Mouse (Mus musculus): Measurements from ENCODE around the gene Rfc4. TPM values are rescaled to one million over a fixed set of nuclear protein-coding genes. Genes with fewer than 3 reads are reported as not detected.

Gene Rfc4
- total RNA-seq, 2 experiments from 2014 or later, result 7.6 to 7.9 TPM

GRCm38 (mm10) chr16:23157013-23157412 is 29.5 kb upstream of the Rfc4 start:
- TF ChIP-seq CTCF (IDR thresholded peaks at IDR 0.05), result no peak
- DNase-seq, result no peak
- intact Hi-C loops (cut with DNase I), result no loop called here
- H3K27ac ChIP-seq, result no peak overlapping the region
- no peak overlapping the region for H3K4me3 ChIP-seq

- intact Hi-C loops (cut with DNase I), result loop anchor here (5.0 kb wide), 1 partner anchor 68 kb away; the partner anchor contains the start of gene St6gal1
- H3K4me3 ChIP-seq, result no peak overlapping the region
- no peak for DNase-seq
- no peak for TF ChIP-seq CTCF (IDR thresholded peaks at IDR 0.05)
- H3K27ac ChIP-seq, result no peak overlapping the region
Observed at GRCm38 (mm10) chr16:23154261-23154660, 26.7 kb upstream of the Rfc4 start.

GRCm38 (mm10) chr16:23151423-23151822 is 23.9 kb upstream of the Rfc4 start:
- Histone ChIP-seq H3K4me3 (no peak overlapping the region), H3K27ac (no peak overlapping the region)
- DNase-seq, result no peak
- peak; percentile 70 for TF ChIP-seq CTCF (IDR thresholded peaks at IDR 0.05)
- intact Hi-C loops (cut with DNase I), result loop anchor here (5.0 kb wide), 1 partner anchor 71 kb away; the partner anchor contains the start of gene St6gal1

- intact Hi-C loops (cut with DNase I), result no loop called here
- TF ChIP-seq CTCF (IDR thresholded peaks at IDR 0.05), result no peak
- no peak overlapping the region for H3K4me3 ChIP-seq
- DNase-seq, result no peak
- no peak overlapping the region for H3K27ac ChIP-seq
Observed at GRCm38 (mm10) chr16:23149396-23149795, 21.9 kb upstream of the Rfc4 start.

- Histone ChIP-seq H3K4me3 (no peak overlapping the region), H3K27ac (no peak overlapping the region)
- no peak for TF ChIP-seq CTCF (IDR thresholded peaks at IDR 0.05)
- intact Hi-C loops (cut with DNase I), result no loop called here
- no peak for DNase-seq
Observed at GRCm38 (mm10) chr16:23148936-23149335, 21.4 kb upstream of the Rfc4 start.

- TF ChIP-seq CTCF (IDR thresholded peaks at IDR 0.05), result no peak
- no peak for DNase-seq
- Histone ChIP-seq H3K27ac (no peak within 1 kb of the TSS), H3K4me3 (no peak within 1 kb of the TSS)
- intact Hi-C loops (cut with DNase I), result no loop called here
Observed at GRCm38 (mm10) chr16:23146280-23146679, 18.7 kb upstream of the Rfc4 start, which contains the start of gene Adipoq. TSS of gene Adipoq (plus strand) at chr16:23146536.

GRCm38 (mm10) chr16:23145211-23145610 is 17.7 kb upstream of the Rfc4 start:
- no peak for TF ChIP-seq CTCF (IDR thresholded peaks at IDR 0.05)
- DNase-seq, result no peak
- intact Hi-C loops (cut with DNase I), result no loop called here
- H3K4me3 ChIP-seq, result no peak overlapping the region
- H3K27ac ChIP-seq, result no peak overlapping the region

- no peak overlapping the region for H3K27ac ChIP-seq
- no peak overlapping the region for H3K4me3 ChIP-seq
- TF ChIP-seq CTCF (IDR thresholded peaks at IDR 0.05), result no peak
- no peak for DNase-seq
- intact Hi-C loops (cut with DNase I), result no loop called here
Observed at GRCm38 (mm10) chr16:23144326-23144725, 16.8 kb upstream of the Rfc4 start.

GRCm38 (mm10) chr16:23140911-23141310 is 13.4 kb upstream of the Rfc4 start:
- H3K27ac ChIP-seq, result no peak overlapping the region
- no peak overlapping the region for H3K4me3 ChIP-seq
- DNase-seq, result no peak
- intact Hi-C loops (cut with DNase I), result no loop called here
- TF ChIP-seq CTCF (IDR thresholded peaks at IDR 0.05), result no peak

- TF ChIP-seq CTCF (IDR thresholded peaks at IDR 0.05), result no peak
- no peak for DNase-seq
- intact Hi-C loops (cut with DNase I), result no loop called here
- Histone ChIP-seq H3K4me3 (no peak overlapping the region), H3K27ac (no peak overlapping the region)
Observed at GRCm38 (mm10) chr16:23136406-23136970, 9.0 kb upstream of the Rfc4 start.

- Histone ChIP-seq H3K4me3 (no peak overlapping the region), H3K27ac (no peak overlapping the region)
- no peak for DNase-seq
- intact Hi-C loops (cut with DNase I), result loop anchor here (1.0 to 2.0 kb wide), 2 partner anchors 48 to 259 kb away; no protein-coding TSS in a partner anchor
- peak; percentile 84 for TF ChIP-seq CTCF (IDR thresholded peaks at IDR 0.05)
Observed at GRCm38 (mm10) chr16:23135421-23136149, 8.0 kb upstream of the Rfc4 start.

- TF ChIP-seq CTCF (IDR thresholded peaks at IDR 0.05), result no peak
- intact Hi-C loops (cut with DNase I), result no loop called here
- no peak for DNase-seq
- Histone ChIP-seq H3K4me3 (no peak overlapping the region), H3K27ac (no peak overlapping the region)
Observed at GRCm38 (mm10) chr16:23132336-23132735, 4.8 kb upstream of the Rfc4 start.

- no peak for DNase-seq
- intact Hi-C loops (cut with DNase I), result no loop called here
- H3K27ac ChIP-seq, result no peak overlapping the region
- no peak overlapping the region for H3K4me3 ChIP-seq
- no peak for TF ChIP-seq CTCF (IDR thresholded peaks at IDR 0.05)
Observed at GRCm38 (mm10) chr16:23130303-23130702, 2.8 kb upstream of the Rfc4 start.
